Mouse (Mus musculus) CD4-positive naive resting alpha-beta T cell, adult 76 days (primary cell): ENCODE measurements around the gene Olfr1195. TPM values are rescaled to one million over a fixed set of nuclear protein-coding genes. Genes with fewer than 3 reads are reported as not detected.

Experiments
- total RNA-seq: library from RNA; stranded (reverse); gene quantifications from one replicate; pipeline ENCODE4 v1.2.4, GENCODE M21; 2023

Olfr1195 gene
- total RNA-seq, result not detected

DNA sequence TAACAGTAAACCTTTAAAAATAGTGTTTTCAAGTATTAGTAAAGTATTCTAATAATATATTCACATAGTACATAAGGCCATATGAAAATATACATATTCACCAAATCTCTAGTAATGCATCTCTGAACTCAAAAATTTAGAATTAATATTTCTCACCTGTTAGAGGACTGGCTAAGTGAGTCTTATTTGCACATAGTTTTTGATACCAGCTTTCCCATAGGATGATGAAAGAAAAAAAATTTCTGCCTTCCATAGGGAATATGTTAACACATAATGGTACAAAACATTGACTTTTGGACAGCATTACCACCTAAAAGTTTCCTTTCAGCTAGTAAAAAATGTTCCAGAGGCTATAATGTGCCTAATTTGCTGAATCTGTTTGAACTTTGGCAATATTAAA is at the start of gene Olfr1195:
TSS of gene Olfr1195 (minus strand) at position 101 of the 400 bp plus-strand sequence.

DNA sequence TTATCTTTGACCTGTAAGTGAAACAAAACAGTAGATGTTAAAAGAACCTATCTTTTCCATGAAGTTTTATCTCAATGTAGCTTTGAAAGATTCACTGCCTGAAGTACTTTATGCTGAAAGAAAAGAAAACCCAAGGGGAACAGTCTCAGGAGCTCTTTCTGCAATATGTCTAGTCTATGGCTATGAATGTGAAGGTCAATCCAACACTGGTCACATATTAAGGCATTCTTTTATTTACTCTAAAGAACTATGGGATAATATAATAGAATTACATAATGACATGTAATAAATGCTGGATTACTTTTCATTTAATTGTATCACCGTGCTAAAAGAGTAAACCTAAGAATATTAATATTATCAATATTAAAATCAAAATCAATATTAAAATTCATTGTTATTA is 43.3 kb upstream of the Olfr1195 start, which contains the start of gene Olfr1197:
TSS of gene Olfr1197 (minus strand) at position 101 of the 400 bp plus-strand sequence.

DNA sequence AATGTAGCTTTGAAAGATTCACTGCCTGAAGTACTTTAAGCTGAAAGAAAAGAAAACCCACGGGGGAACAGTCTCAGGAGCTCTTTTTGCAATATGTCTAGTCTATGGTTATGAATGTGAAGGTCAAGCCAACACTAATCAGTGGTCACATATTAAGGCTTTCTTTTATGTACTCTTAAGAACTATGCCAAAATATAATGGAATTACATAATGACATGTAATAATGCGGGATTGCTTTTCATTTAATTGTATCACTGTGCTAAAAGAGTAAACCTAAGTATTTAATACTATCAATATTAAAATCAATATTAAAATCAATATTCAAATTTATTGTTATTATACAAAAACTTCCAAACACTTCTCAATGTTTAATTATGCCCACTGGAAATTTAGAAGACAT is 15.5 kb upstream of the Olfr1195 start, which contains the start of gene Olfr1196:
TSS of gene Olfr1196 (minus strand) at position 101 of the 400 bp plus-strand sequence.

DNA sequence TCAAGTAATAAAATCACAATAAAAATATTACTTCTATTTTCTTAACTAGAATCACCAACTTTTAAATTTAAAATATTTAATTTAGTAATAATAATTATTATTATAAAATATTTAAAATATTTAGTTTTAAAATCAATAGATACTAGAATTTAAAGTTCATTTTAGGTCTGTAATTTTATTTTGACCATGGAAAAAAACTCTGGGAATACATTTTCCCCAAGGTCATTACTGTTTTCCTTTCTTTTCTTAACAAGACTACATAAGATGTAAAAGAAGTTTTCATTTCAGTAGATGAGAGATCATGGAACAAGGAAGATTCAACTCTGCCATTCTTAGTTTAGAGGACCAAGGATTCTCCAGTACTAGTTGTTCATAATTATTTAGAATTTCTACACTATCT is 13.7 kb downstream of the Olfr1195 start, which contains the start of gene Olfr1193:
TSS of gene Olfr1193 (plus strand) at position 301 of the 400 bp plus-strand sequence.

GRCm38 (mm10) chr2:88648209-88648608 is 40.8 kb downstream of the Olfr1195 start, which contains the start of gene Olfr1192-ps1:
Gene Olfr1192-ps1 (plus strand): TSS chr2:88648509.

DNA sequence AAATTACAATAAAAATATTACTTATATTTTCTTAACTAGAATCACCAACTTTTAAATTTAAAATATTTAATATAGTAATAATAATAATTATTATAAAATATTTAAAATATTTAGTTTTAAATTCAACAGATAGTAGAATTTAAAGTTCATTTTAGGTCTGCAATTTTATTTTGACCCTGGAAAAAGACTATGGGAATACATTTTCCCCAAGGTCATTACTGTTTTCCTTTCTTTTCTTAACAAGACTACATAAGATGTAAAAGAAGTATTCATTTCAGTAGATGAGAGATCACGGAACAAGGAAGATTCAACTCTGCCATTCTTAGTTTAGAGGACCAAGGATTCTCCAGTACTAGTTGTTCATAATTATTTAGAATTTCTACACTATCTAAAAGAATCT is 48.7 kb downstream of the Olfr1195 start, which contains the start of gene Olfr1191-ps1:
TSS of gene Olfr1191-ps1 (plus strand) at position 301 of the 400 bp plus-strand sequence.

Other genes with a start within 250 kb of the Olfr1195 start
- not detected for gene Gm13757, start 240.1 kb downstream of the Olfr1195 start, total RNA-seq
- not detected for gene Olfr1183, start 234.3 kb downstream of the Olfr1195 start, total RNA-seq
- not detected for gene Olfr1184, start 205.6 kb downstream of the Olfr1195 start, total RNA-seq
- gene Olfr1185-ps1, start 195.9 kb downstream of the Olfr1195 start, total RNA-seq, result not detected
- gene Olfr1186, start 170.6 kb downstream of the Olfr1195 start, total RNA-seq, result not detected
- gene Olfr1188, start 132.3 kb downstream of the Olfr1195 start, total RNA-seq, result not detected
- not detected for gene Olfr1189, start 102.7 kb downstream of the Olfr1195 start, total RNA-seq
- not detected for gene Olfr1191-ps1, start 48.6 kb downstream of the Olfr1195 start, total RNA-seq
- gene Olfr1192-ps1, start 40.7 kb downstream of the Olfr1195 start, total RNA-seq, result not detected
- gene Olfr1193, start 13.6 kb downstream of the Olfr1195 start, total RNA-seq, result not detected
- not detected for gene Olfr1196, start 15.4 kb upstream of the Olfr1195 start, total RNA-seq
- gene Olfr1197, start 43.2 kb upstream of the Olfr1195 start, total RNA-seq, result not detected
- gene Olfr1198, start 62.2 kb upstream of the Olfr1195 start, total RNA-seq, result not detected
- gene Olfr1199, start 71.3 kb upstream of the Olfr1195 start, total RNA-seq, result not detected
- not detected for gene Olfr1200, start 81.3 kb upstream of the Olfr1195 start, total RNA-seq
- gene Olfr1201, start 103.8 kb upstream of the Olfr1195 start, total RNA-seq, result not detected
- gene Olfr1202, start 125.3 kb upstream of the Olfr1195 start, total RNA-seq, result not detected
- gene Olfr1205, start 140.6 kb upstream of the Olfr1195 start, total RNA-seq, result not detected
- gene Olfr1204, start 160.1 kb upstream of the Olfr1195 start, total RNA-seq, result not detected
- not detected for gene Olfr1206, start 174.0 kb upstream of the Olfr1195 start, total RNA-seq
- not detected for gene Olfr1208, start 213.1 kb upstream of the Olfr1195 start, total RNA-seq
- not detected for gene Olfr1209, start 226.0 kb upstream of the Olfr1195 start, total RNA-seq
- not detected for gene Olfr1211, start 248.9 kb upstream of the Olfr1195 start, total RNA-seq